Mouse (Mus musculus) heart, embryonic 16.5 days (tissue): ENCODE results near the gene Sbno2. TPM values are rescaled to one million over a fixed set of nuclear protein-coding genes. Genes with fewer than 3 reads are reported as not detected.

Source experiments
- ATAC-seq: fragments of 200-750 bp; cut with Nextera tagmentation; replicated peaks from 2 replicates; pipeline ENCODE4 v1.8.0; 2017; ENCODE audit warnings: moderate number of reproducible peaks; ENCODE audit not compliant: insufficient read depth, low FRiP score; ENCODE audit errors: extremely low read depth
- H3K27ac ChIP-seq: fragments of 300-500 bp; sonication (generic); 2 replicates; pipeline ENCODE4 v1.5.1; 2014; ENCODE audit warnings: mild to moderate bottlenecking, low read length, control low read depth, moderate library complexity
- H3K27me3 ChIP-seq: fragments of 300-500 bp; sonication (generic); 2 replicates; pipeline ENCODE4 v1.6.1; 2014; ENCODE audit warnings: low read length, mixed read lengths; ENCODE audit not compliant: control insufficient read depth, insufficient read depth
- H3K36me3 ChIP-seq: fragments of 300-500 bp; sonication (generic); 2 replicates; pipeline ENCODE4 v1.6.1; 2014; ENCODE audit not compliant: control insufficient read depth, insufficient read depth
- H3K4me1 ChIP-seq: fragments of 300-500 bp; sonication (generic); 2 replicates; pipeline ENCODE4 v1.6.1; 2014; ENCODE audit warnings: low read length, mixed read lengths; ENCODE audit not compliant: control insufficient read depth, insufficient read depth
- H3K4me2 ChIP-seq: fragments of 300-500 bp; sonication (generic); 2 replicates; pipeline ENCODE4 v1.6.1; 2014; ENCODE audit warnings: low read depth, mild to moderate bottlenecking, control low read depth, low read length
- H3K4me3 ChIP-seq: fragments of 300-500 bp; sonication (generic); 2 replicates; pipeline ENCODE4 v1.5.1; 2014; ENCODE audit warnings: mild to moderate bottlenecking, control low read depth, low read length
- H3K9ac ChIP-seq: fragments of 300-500 bp; sonication (generic); 2 replicates; pipeline ENCODE4 v1.6.1; 2014; ENCODE audit warnings: low read length, control low read depth
- H3K9me3 ChIP-seq: fragments of 300-500 bp; sonication (generic); replicated peaks from 2 replicates; pipeline ENCODE4 v1.6.1; 2016; ENCODE audit warnings: low read length; ENCODE audit not compliant: control insufficient read depth
- WGBS: fragments of 180-500 bp; shearing (Covaris S2); extraction: QIAGEN DNeasy Blood & Tissue Kit; methylation state at CpG from one replicate; pipeline ENCODE4 v1.1.7; 2014; 5-methylcytosine and 5-hydroxymethylcytosine counted together
- polyA plus RNA-seq: library from polyadenylated mRNA; unstranded; fragments of >200 nt; fragmentation: Nextera tagmentation; extraction: Ambion mirVana; gene quantifications from 2 replicates; pipeline ENCODE4 v1.2.1, GENCODE M21; 2015

Gene Sbno2
- polyA plus RNA-seq, 1 experiment from 2014 or later: 11.7 TPM

GRCm38 (mm10) chr10:80138553-80139438 is 33.4 kb upstream of the Sbno2 start, which contains the start of gene Atp5d:
Gene Atp5d (plus strand): TSS chr10:80138632.
- no peak within 1 kb of the TSS for H3K27ac ChIP-seq
- H3K27me3 ChIP-seq: peaks cover 6% of the 10 kb centered on the region; the same call in 1 of the 2 replicates
- H3K4me3 ChIP-seq: peak within 1 kb of the TSS; percentile 60
- H3K9me3 ChIP-seq: 0 out of 2 replicates have a peak, but pooled peaks cover 3% of the 10 kb centered on the region
- peak; percentile 1; the same call in 1 of the 2 replicates for ATAC-seq
- peaks cover 34% of the 10 kb centered on the region for H3K4me1 ChIP-seq
- peak within 1 kb of the TSS; percentile 85 for H3K4me2 ChIP-seq
- H3K36me3 ChIP-seq: peaks cover 5% of the 10 kb centered on the region
- peak within 1 kb of the TSS; percentile 69 for H3K9ac ChIP-seq
- WGBS: under 1% methylated on average over 78 of the region's 94 CpGs

- no peak overlapping the region for H3K27ac ChIP-seq
Measured at GRCm38 (mm10) chr10:80137626-80138552, 32.5 kb upstream of the Sbno2 start.

GRCm38 (mm10) chr10:80136952-80137625 is 31.7 kb upstream of the Sbno2 start:
- no peaks in the 10 kb centered on the region for H3K36me3 ChIP-seq
- ATAC-seq: no peak
- H3K4me3 ChIP-seq: peak overlapping the region; percentile 60
- peak overlapping the region; percentile 43 for H3K9ac ChIP-seq
- peak overlapping the region; percentile 85 for H3K4me2 ChIP-seq
- H3K27me3 ChIP-seq: peaks cover 6% of the 10 kb centered on the region; the same call in 1 of the 2 replicates
- H3K9me3 ChIP-seq: 0 out of 2 replicates have a peak, but pooled peaks cover 3% of the 10 kb centered on the region
- H3K27ac ChIP-seq: no peak overlapping the region
- H3K4me1 ChIP-seq: peaks cover 38% of the 10 kb centered on the region
- WGBS: 5% methylated on average over 29 of the region's 29 CpGs

More at GRCm38 (mm10) chr10:80137626-80138552, 32.5 kb upstream of the Sbno2 start:
- no peak for ATAC-seq
- H3K4me3 ChIP-seq: peak overlapping the region; percentile 60
- H3K4me1 ChIP-seq: peaks cover 37% of the 10 kb centered on the region
- no peaks in the 10 kb centered on the region for H3K36me3 ChIP-seq
- peak overlapping the region; percentile 43 for H3K9ac ChIP-seq
- peaks cover 6% of the 10 kb centered on the region; the same call in 1 of the 2 replicates for H3K27me3 ChIP-seq
- 0 out of 2 replicates have a peak, but pooled peaks cover 3% of the 10 kb centered on the region for H3K9me3 ChIP-seq
- WGBS: 9% methylated on average over 29 of the region's 33 CpGs
- H3K4me2 ChIP-seq: peak overlapping the region; percentile 85

GRCm38 (mm10) chr10:80136179-80136951 is 31.0 kb upstream of the Sbno2 start:
- H3K9ac ChIP-seq: peak overlapping the region; percentile 43; the same call in 1 of the 2 replicates
- H3K36me3 ChIP-seq: no peaks in the 10 kb centered on the region
- peak overlapping the region; percentile 85 for H3K4me2 ChIP-seq
- peaks cover 6% of the 10 kb centered on the region; the same call in 1 of the 2 replicates for H3K27me3 ChIP-seq
- no peak overlapping the region for H3K27ac ChIP-seq
- 23% methylated on average over 34 of the region's 49 CpGs for WGBS
- peak overlapping the region; percentile 60 for H3K4me3 ChIP-seq
- ATAC-seq: no peak
- 0 out of 2 replicates have a peak, but pooled peaks cover 3% of the 10 kb centered on the region for H3K9me3 ChIP-seq
- peaks cover 40% of the 10 kb centered on the region for H3K4me1 ChIP-seq

GRCm38 (mm10) chr10:80135641-80136040 is 30.3 kb upstream of the Sbno2 start:
- WGBS: 100% methylated on average over 1 of the region's 1 CpGs
- Histone ChIP-seq H3K9ac (no peak overlapping the region), H3K27me3 (peaks cover 6% of the 10 kb centered on the region; the same call in 1 of the 2 replicates), H3K4me1 (peaks cover 40% of the 10 kb centered on the region), H3K4me2 (no peak overlapping the region), H3K9me3 (0 out of 2 replicates have a peak, but pooled peaks cover 3% of the 10 kb centered on the region), H3K36me3 (peaks cover 4% of the 10 kb centered on the region; the same call in 1 of the 2 replicates), H3K4me3 (no peak overlapping the region), H3K27ac (no peak overlapping the region)
- no peak for ATAC-seq

GRCm38 (mm10) chr10:80135161-80135560 is 29.8 kb upstream of the Sbno2 start:
- no peak overlapping the region for H3K4me3 ChIP-seq
- H3K27me3 ChIP-seq: peaks cover 6% of the 10 kb centered on the region; the same call in 1 of the 2 replicates
- H3K9me3 ChIP-seq: 0 out of 2 replicates have a peak, but pooled peaks cover 3% of the 10 kb centered on the region
- ATAC-seq: no peak
- peaks cover 7% of the 10 kb centered on the region for H3K36me3 ChIP-seq
- WGBS: 89% methylated on average over 10 of the region's 10 CpGs
- H3K9ac ChIP-seq: no peak overlapping the region
- no peak overlapping the region for H3K27ac ChIP-seq
- peaks cover 40% of the 10 kb centered on the region for H3K4me1 ChIP-seq
- no peak overlapping the region for H3K4me2 ChIP-seq

- H3K4me3 ChIP-seq: no peak overlapping the region
- H3K27ac ChIP-seq: no peak overlapping the region
- ATAC-seq: no peak
- H3K4me1 ChIP-seq: peaks cover 40% of the 10 kb centered on the region
- no peak overlapping the region for H3K9ac ChIP-seq
- H3K4me2 ChIP-seq: no peak overlapping the region
- peaks cover 13% of the 10 kb centered on the region for H3K36me3 ChIP-seq
- peaks cover 6% of the 10 kb centered on the region; the same call in 1 of the 2 replicates for H3K27me3 ChIP-seq
- 0 out of 2 replicates have a peak, but pooled peaks cover 3% of the 10 kb centered on the region for H3K9me3 ChIP-seq
- WGBS: 80% methylated on average over 9 of the region's 9 CpGs
Measured at GRCm38 (mm10) chr10:80134421-80134820, 29.1 kb upstream of the Sbno2 start.
